Mouse (Mus musculus) neural tube, embryonic 14.5 days (tissue): ENCODE data around the gene Gramd4. TPM values are rescaled to one million over a fixed set of nuclear protein-coding genes. Genes with fewer than 3 reads are reported as not detected.

Experiments used
- ATAC-seq: fragments of 200-750 bp; cut with Nextera tagmentation; 2 replicates; pipeline ENCODE4 v1.8.0; 2017; ENCODE audit warnings: low read depth, mild to moderate bottlenecking, moderate TSS enrichment, moderate library complexity
- H3K27ac ChIP-seq: fragments of 300-500 bp; sonication (generic); 2 replicates; pipeline ENCODE4 v1.5.1; 2014; ENCODE audit warnings: low read depth, mild to moderate bottlenecking, control low read depth, low read length, moderate library complexity, mixed read lengths
- H3K27me3 ChIP-seq: fragments of 300-500 bp; sonication (generic); 2 replicates; pipeline ENCODE4 v1.6.1; 2014; ENCODE audit warnings: low read length; ENCODE audit not compliant: control insufficient read depth, insufficient read depth
- H3K36me3 ChIP-seq: fragments of 300-500 bp; sonication (generic); 2 replicates; pipeline ENCODE4 v1.6.1; 2014; ENCODE audit warnings: low read length, mixed read lengths; ENCODE audit not compliant: control insufficient read depth, insufficient read depth
- H3K4me1 ChIP-seq: fragments of 300-500 bp; sonication (generic); 2 replicates; pipeline ENCODE4 v1.6.1; 2014; ENCODE audit warnings: low read length; ENCODE audit not compliant: control insufficient read depth, insufficient read depth
- H3K4me2 ChIP-seq: fragments of 300-500 bp; sonication (generic); 2 replicates; pipeline ENCODE4 v1.6.1; 2014; ENCODE audit warnings: mild to moderate bottlenecking, low read depth, low read length, control low read depth
- H3K4me3 ChIP-seq: fragments of 300-500 bp; sonication (generic); 2 replicates; pipeline ENCODE4 v1.5.1; 2014; ENCODE audit warnings: low read depth, low read length, control low read depth, mixed read lengths
- H3K9ac ChIP-seq: fragments of 300-500 bp; sonication (generic); replicated peaks from 2 replicates; pipeline ENCODE4 v1.6.1; 2014; ENCODE audit warnings: low read depth, mild to moderate bottlenecking, control low read depth, low read length, mixed read lengths
- H3K9me3 ChIP-seq: fragments of 300-500 bp; sonication (generic); 2 replicates; pipeline ENCODE4 v1.6.1; 2016; ENCODE audit warnings: low read length; ENCODE audit not compliant: control insufficient read depth
- WGBS: fragments of 180-500 bp; shearing (Covaris S2); extraction: QIAGEN DNeasy Blood & Tissue Kit; methylation state at CpG from one replicate; pipeline ENCODE4 v1.1.7; 2014; 5-methylcytosine and 5-hydroxymethylcytosine counted together
- polyA plus RNA-seq: library from polyadenylated mRNA; unstranded; fragments of >200 nt; fragmentation: Nextera tagmentation; extraction: Ambion mirVana; gene quantifications from 2 replicates; pipeline ENCODE4 v1.2.1, GENCODE M21; 2014

Gene Gramd4
- polyA plus RNA-seq, 1 experiment from 2014 or later = 17.1 TPM

- Histone ChIP-seq H3K9ac (no peak overlapping the region), H3K4me3 (no peak overlapping the region), H3K4me1 (peaks cover 48% of the 10 kb centered on the region), H3K4me2 (no peak overlapping the region), H3K9me3 (no peaks in the 10 kb centered on the region), H3K27ac (no peak overlapping the region), H3K36me3 (no peaks in the 10 kb centered on the region), H3K27me3 (no peaks in the 10 kb centered on the region)
- ATAC-seq = no peak
- 94% methylated on average over 3 of the region's 3 CpGs for WGBS
These were observed 7.3 kb downstream of the Gramd4 start for GRCm38 (mm10) chr15:86064850-86065229.

GRCm38 (mm10) chr15:86065367-86065766 lies 7.9 kb downstream of the Gramd4 start:
- peaks cover 46% of the 10 kb centered on the region for H3K4me1 ChIP-seq
- 97% methylated on average over 4 of the region's 4 CpGs for WGBS

GRCm38 (mm10) chr15:86066836-86067580 lies 9.5 kb downstream of the Gramd4 start:
- no peaks in the 10 kb centered on the region for H3K27me3 ChIP-seq
- no peak overlapping the region for H3K9ac ChIP-seq
- 73% methylated on average over 14 of the region's 14 CpGs for WGBS
- no peak for ATAC-seq
- H3K36me3 ChIP-seq = no peaks in the 10 kb centered on the region
- H3K4me2 ChIP-seq = no peak overlapping the region
- no peaks in the 10 kb centered on the region for H3K9me3 ChIP-seq
- peaks cover 32% of the 10 kb centered on the region for H3K4me1 ChIP-seq
- H3K27ac ChIP-seq = no peak overlapping the region
- H3K4me3 ChIP-seq = no peak overlapping the region

More at GRCm38 (mm10) chr15:86065367-86065766, 7.9 kb downstream of the Gramd4 start:
- Histone ChIP-seq H3K9me3 (no peaks in the 10 kb centered on the region), H3K4me2 (no peak overlapping the region), H3K9ac (no peak overlapping the region), H3K36me3 (no peaks in the 10 kb centered on the region), H3K27ac (no peak overlapping the region), H3K27me3 (no peaks in the 10 kb centered on the region), H3K4me3 (no peak overlapping the region)
- no peak for ATAC-seq

- no peaks in the 10 kb centered on the region for H3K9me3 ChIP-seq
- no peak overlapping the region for H3K9ac ChIP-seq
- peaks cover 29% of the 10 kb centered on the region for H3K4me1 ChIP-seq
- H3K4me2 ChIP-seq = no peak overlapping the region
- H3K4me3 ChIP-seq = no peak overlapping the region
- H3K27me3 ChIP-seq = no peaks in the 10 kb centered on the region
- no peaks in the 10 kb centered on the region for H3K36me3 ChIP-seq
- ATAC-seq = no peak
- 52% methylated on average over 4 of the region's 6 CpGs for WGBS
- no peak overlapping the region for H3K27ac ChIP-seq
These were observed 10.1 kb downstream of the Gramd4 start for GRCm38 (mm10) chr15:86067581-86067910.

GRCm38 (mm10) chr15:86067941-86068495 lies 10.5 kb downstream of the Gramd4 start:
- Histone ChIP-seq H3K4me2 (no peak overlapping the region), H3K27ac (no peak overlapping the region), H3K36me3 (no peaks in the 10 kb centered on the region), H3K27me3 (no peaks in the 10 kb centered on the region), H3K9me3 (no peaks in the 10 kb centered on the region), H3K9ac (no peak overlapping the region), H3K4me3 (no peak overlapping the region), H3K4me1 (peaks cover 29% of the 10 kb centered on the region)
- WGBS = 80% methylated on average over 4 of the region's 4 CpGs
- ATAC-seq = no peak

GRCm38 (mm10) chr15:86069011-86069791 lies 11.7 kb downstream of the Gramd4 start:
- H3K27me3 ChIP-seq = no peaks in the 10 kb centered on the region
- no peak overlapping the region for H3K27ac ChIP-seq
- no peak overlapping the region for H3K9ac ChIP-seq
- H3K36me3 ChIP-seq = no peaks in the 10 kb centered on the region
- 79% methylated on average over 10 of the region's 10 CpGs for WGBS
- H3K9me3 ChIP-seq = no peaks in the 10 kb centered on the region
- no peak overlapping the region for H3K4me2 ChIP-seq
- H3K4me1 ChIP-seq = peaks cover 29% of the 10 kb centered on the region
- no peak for ATAC-seq
- H3K4me3 ChIP-seq = no peak overlapping the region

- no peak overlapping the region for H3K4me3 ChIP-seq
- H3K27me3 ChIP-seq = no peaks in the 10 kb centered on the region
- H3K9me3 ChIP-seq = no peaks in the 10 kb centered on the region
- peaks cover 29% of the 10 kb centered on the region for H3K4me1 ChIP-seq
- no peak overlapping the region for H3K27ac ChIP-seq
- H3K9ac ChIP-seq = no peak overlapping the region
- no peak overlapping the region for H3K4me2 ChIP-seq
- ATAC-seq = no peak
- no peaks in the 10 kb centered on the region for H3K36me3 ChIP-seq
- 54% methylated on average over 11 of the region's 11 CpGs for WGBS
These were observed 12.9 kb downstream of the Gramd4 start for GRCm38 (mm10) chr15:86070368-86070767.

- no peak overlapping the region for H3K4me2 ChIP-seq
- no peaks in the 10 kb centered on the region for H3K27me3 ChIP-seq
- H3K36me3 ChIP-seq = no peaks in the 10 kb centered on the region
- H3K27ac ChIP-seq = no peak overlapping the region
- no peaks in the 10 kb centered on the region for H3K9me3 ChIP-seq
- H3K4me3 ChIP-seq = no peak overlapping the region
- ATAC-seq = no peak
- H3K9ac ChIP-seq = no peak overlapping the region
- peaks cover 29% of the 10 kb centered on the region for H3K4me1 ChIP-seq
- 85% methylated on average over 1 of the region's 1 CpGs for WGBS
These were observed 13.7 kb downstream of the Gramd4 start for GRCm38 (mm10) chr15:86071166-86071565.
